Comparison of ENCODE assay signal across 8 mouse cellular contexts in genomic region chr11:76292398-76292797, GRCm38 (mm10). TPM values are rescaled to one million over a fixed set of nuclear protein-coding genes. Genes with fewer than 3 reads are reported as not detected.
A peak's percentile ranks its signal among the peaks of the same experiment; 100 is the strongest.
DNase-seq lines count a peak whose midpoint lies in the region; ATAC-seq and TF ChIP-seq lines count a peak whose summit lies in the region.

No protein-coding gene starts in this region.

- peak; percentile 40 for DNase-seq in adrenal gland, postnatal 25 days
- peak; percentile 73 to 76 for DNase-seq in kidney, postnatal 25 days
- DNase-seq in cerebellum, adult 18-20 months, result no peak
- DNase-seq in left cerebral cortex, postnatal 14 days (ENCODE audit: low spot score in 2 of 2), result no peak
- DNase-seq in frontal cortex, postnatal 10 days (ENCODE audit: low spot score in 2 of 2), result no peak

- H3ac ChIP-seq in C2C12 (ENCODE audit: control insufficient read depth, insufficient read length, low read depth), result no peak overlapping the region

- peaks cover 56% of the 10 kb centered on the region for H3K4me1 ChIP-seq in heart, embryonic 12.5 days (replicated peaks)
- peaks cover 52% of the 10 kb centered on the region for H3K4me1 ChIP-seq in neural tube, embryonic 14.5 days (ENCODE audit: control insufficient read depth, insufficient read depth, low read length)

- peaks cover 97% of the 10 kb centered on the region for H3K79me2 ChIP-seq in C2C12 (ENCODE audit: control insufficient read depth, insufficient read depth)

- WGBS in heart, embryonic 12.5 days, result 48% methylated on average over 15 of the region's 15 CpGs
- 66% methylated on average over 15 of the region's 15 CpGs for WGBS in neural tube, embryonic 14.5 days

- H3K27me3 ChIP-seq in C2C12 (ENCODE audit: control insufficient read depth, insufficient read depth, insufficient read length), result no peaks in the 10 kb centered on the region
- H3K27me3 ChIP-seq in heart, embryonic 12.5 days (replicated peaks), result no peaks in the 10 kb centered on the region
- H3K27me3 ChIP-seq in neural tube, embryonic 14.5 days (ENCODE audit: control insufficient read depth, insufficient read depth, low read length), result no peaks in the 10 kb centered on the region

- ATAC-seq in heart, embryonic 12.5 days (ENCODE audit: insufficient number of reproducible peaks, low FRiP score), result peak; percentile 42
- no peak for ATAC-seq in neural tube, embryonic 14.5 days (ENCODE audit: low read depth)

- no peaks in the 10 kb centered on the region for H3K36me3 ChIP-seq in C2C12 (ENCODE audit: control insufficient read depth, insufficient read depth)
- no peaks in the 10 kb centered on the region for H3K36me3 ChIP-seq in heart, embryonic 12.5 days
- H3K36me3 ChIP-seq in neural tube, embryonic 14.5 days (ENCODE audit: control insufficient read depth, insufficient read depth, low read length), result no peaks in the 10 kb centered on the region

- TF ChIP-seq CTCF in C2C12 (IDR thresholded peaks at IDR 0.05; ENCODE audit: control insufficient read depth, insufficient read depth, insufficient read length), result no peak

- peaks cover 40% of the 10 kb centered on the region for H3K79me3 ChIP-seq in C2C12 (ENCODE audit: low read depth)

- H3K9me3 ChIP-seq in heart, embryonic 12.5 days (replicated peaks), result no peaks in the 10 kb centered on the region
- no peaks in the 10 kb centered on the region for H3K9me3 ChIP-seq in neural tube, embryonic 14.5 days (ENCODE audit: control insufficient read depth, low read length)

- no peak overlapping the region for H3K4me3 ChIP-seq in C2C12 (ENCODE audit: insufficient read depth, poor library complexity, severe bottlenecking)
- no peak overlapping the region for H3K4me3 ChIP-seq in heart, embryonic 12.5 days
- H3K4me3 ChIP-seq in neural tube, embryonic 14.5 days (ENCODE audit: low read depth, low read length), result no peak overlapping the region

- intact Hi-C loops in left cerebral cortex, postnatal 14 days (cut with DNase I), result no loop called here

- peak overlapping the region; percentile 49 for H3K27ac ChIP-seq in heart, embryonic 12.5 days (ENCODE audit: poor library complexity, severe bottlenecking)
- H3K27ac ChIP-seq in neural tube, embryonic 14.5 days (ENCODE audit: low read depth, low read length), result peak overlapping the region; percentile 12

- peak overlapping the region; percentile 38 for H3K4me2 ChIP-seq in heart, embryonic 12.5 days
- H3K4me2 ChIP-seq in neural tube, embryonic 14.5 days (ENCODE audit: low read depth, low read length), result no peak overlapping the region

- H3K9ac ChIP-seq in heart, embryonic 12.5 days, result no peak overlapping the region
- no peak overlapping the region for H3K9ac ChIP-seq in neural tube, embryonic 14.5 days (replicated peaks; ENCODE audit: low read depth, low read length)

TF ChIP-seq in C2C12, 6 proteins besides CTCF, POLR2A, EP300 and RAD21:
- TF ChIP-seq CEBPB (IDR thresholded peaks at IDR 0.05; ENCODE audit: low read depth), result peak; percentile 99
- TF ChIP-seq MYOD1 (IDR thresholded peaks at IDR 0.05; ENCODE audit: control insufficient read depth, insufficient read length, low read depth), result no peak

RNA-seq across cellular contexts. Expression of gene Glod4, which starts 48.9 kb away (rescaled TPM):
- 34.2 TPM for polyA plus RNA-seq in C2C12 (2012; fragmentation: generic; extraction: Trizol)
- total RNA-seq in adrenal gland, postnatal 25 days (2021), result 94.1 and 99.7 TPM in 2 replicates
- polyA plus RNA-seq in heart, embryonic 12.5 days (2016; fragmentation: Nextera tagmentation; extraction: Ambion mirVana), result 111 TPM in 2 replicates
- polyA plus RNA-seq in neural tube, embryonic 14.5 days (2014; fragmentation: Nextera tagmentation; extraction: Ambion mirVana), result 119 and 126 TPM in 2 replicates
- total RNA-seq in left cerebral cortex, postnatal 14 days (2021), result 10 to 100 TPM; 44.5 to 46.3 TPM

RNA-seq across cellular contexts. Expression of gene Mrm3, which starts 48.9 kb away (rescaled TPM):
- 20.9 TPM for polyA plus RNA-seq in C2C12 (2012; fragmentation: generic; extraction: Trizol)
- 17.8 and 18.6 TPM in 2 replicates for total RNA-seq in adrenal gland, postnatal 25 days (2021)
- polyA plus RNA-seq in heart, embryonic 12.5 days (2016; fragmentation: Nextera tagmentation; extraction: Ambion mirVana), result 20.4 and 24.2 TPM in 2 replicates
- polyA plus RNA-seq in neural tube, embryonic 14.5 days (2014; fragmentation: Nextera tagmentation; extraction: Ambion mirVana), result 23.8 and 25.4 TPM in 2 replicates
- 10 to 100 TPM; 15.0 to 15.1 TPM for total RNA-seq in left cerebral cortex, postnatal 14 days (2021)

Comparison
In these comparisons a context has a peak if more than half of its experiments do, and no peak if none do; other contexts are left out.
1. DNase-seq: peak in adrenal gland, postnatal 25 days (single experiment) and kidney, postnatal 25 days (2 of 2); none in cerebellum, adult 18-20 months (0 of 2), left cerebral cortex, postnatal 14 days (0 of 2) and frontal cortex, postnatal 10 days (0 of 2).